Mouse (Mus musculus): ENCODE results near the gene Arid3a. TPM values are rescaled to one million over a fixed set of nuclear protein-coding genes. Genes with fewer than 3 reads are reported as not detected.
A peak's percentile ranks its signal among the peaks of the same experiment; 100 is the strongest.
"Not testable (repeated sequence)": the region's sequence is repeated elsewhere in the genome, so short reads cannot be mapped to it uniquely, and the experiment has no call there.

Gene Arid3a
- total RNA-seq (2021) = 1 to 10 TPM; 3.6 to 4.3 TPM
- long read RNA-seq, experiment 1, partial matches to known transcripts = 0 of 1 reads
- long read RNA-seq, experiment 1, other reads (novel, unspliced or antisense) = 1 of 1 reads
- long read RNA-seq, experiment 2, full-length matches to known transcripts = 4 of 5 reads
- long read RNA-seq, experiment 2, partial matches to known transcripts = 0 of 5 reads
- long read RNA-seq, experiment 2, other reads (novel, unspliced or antisense) = 1 of 5 reads

- DNase-seq (ENCODE audit: low spot score in 2 of 2) = peak; percentile 86 to 89
Measured at GRCm38 (mm10) chr10:79926491-79927323, at the start of gene Arid3a. Gene Arid3a (plus strand): TSS chr10:79927043.

- no peak for DNase-seq (ENCODE audit: low spot score in 2 of 2)
Measured at GRCm38 (mm10) chr10:79877174-79877573, 49.7 kb upstream of the Arid3a start.

DNA sequence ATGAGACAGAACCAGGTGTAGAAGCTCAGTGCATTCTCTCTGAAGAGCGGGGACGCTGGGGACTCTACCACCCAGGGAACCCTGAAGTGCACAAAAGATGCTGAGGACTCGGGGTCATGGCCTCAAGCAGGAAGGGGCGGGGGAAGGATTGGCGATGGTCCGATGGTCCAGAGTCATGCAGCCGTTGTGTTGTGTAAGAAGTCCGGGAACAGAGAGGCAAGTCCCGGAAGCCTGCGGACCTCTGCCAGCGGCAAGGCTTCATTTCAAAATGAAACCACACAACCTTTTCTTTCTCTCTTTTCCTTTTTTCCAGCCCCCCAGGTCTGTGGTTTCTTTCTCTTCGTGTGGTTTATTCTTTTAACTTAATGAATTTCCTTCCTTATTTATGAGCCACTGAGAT lies 49.1 kb upstream of the Arid3a start:
- DNase-seq (ENCODE audit: low spot score in 2 of 2) = no peak

DNA sequence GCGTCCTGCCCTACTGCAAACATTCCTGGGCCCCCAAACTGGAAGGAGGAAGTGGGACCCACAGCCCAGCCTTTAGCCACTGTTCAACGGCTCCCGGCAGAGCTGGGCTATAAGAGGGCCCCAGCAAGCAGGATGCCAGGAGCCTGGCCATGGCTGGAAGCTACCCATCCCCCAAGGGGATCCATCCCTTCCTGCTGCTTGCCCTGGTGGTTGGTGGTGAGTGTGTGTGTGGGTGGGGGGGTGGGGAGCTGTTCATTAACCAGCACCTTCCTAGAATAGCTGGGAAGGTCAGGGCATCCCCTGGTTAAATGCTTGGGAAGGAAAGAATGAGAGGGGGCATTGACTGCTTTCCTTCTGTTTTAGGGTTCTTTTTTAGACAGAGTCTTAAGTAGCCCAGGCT lies 47.3 kb upstream of the Arid3a start:
- DNase-seq (ENCODE audit: low spot score in 2 of 2) = no peak

DNA sequence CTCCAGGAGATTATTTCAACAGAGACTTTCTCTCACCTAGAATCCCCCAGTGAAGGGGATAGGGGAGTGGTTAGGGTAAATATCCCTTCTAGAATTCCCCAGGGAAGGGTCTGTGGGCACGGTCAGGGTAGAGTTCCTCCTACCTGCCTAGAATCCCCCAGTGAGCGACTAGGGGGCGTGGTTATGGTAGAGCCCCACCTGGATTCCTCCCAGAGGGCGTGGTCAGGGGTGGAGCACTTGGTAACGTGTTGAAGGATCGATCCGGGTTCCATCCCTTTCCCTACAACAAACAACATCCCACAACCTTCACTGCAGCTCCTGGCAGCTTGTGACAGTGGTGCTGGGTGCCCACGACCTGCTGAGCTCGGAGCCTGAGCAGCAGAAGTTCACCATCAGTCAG lies 46.1 kb upstream of the Arid3a start:
- DNase-seq (ENCODE audit: low spot score in 2 of 2) = no peak

DNA sequence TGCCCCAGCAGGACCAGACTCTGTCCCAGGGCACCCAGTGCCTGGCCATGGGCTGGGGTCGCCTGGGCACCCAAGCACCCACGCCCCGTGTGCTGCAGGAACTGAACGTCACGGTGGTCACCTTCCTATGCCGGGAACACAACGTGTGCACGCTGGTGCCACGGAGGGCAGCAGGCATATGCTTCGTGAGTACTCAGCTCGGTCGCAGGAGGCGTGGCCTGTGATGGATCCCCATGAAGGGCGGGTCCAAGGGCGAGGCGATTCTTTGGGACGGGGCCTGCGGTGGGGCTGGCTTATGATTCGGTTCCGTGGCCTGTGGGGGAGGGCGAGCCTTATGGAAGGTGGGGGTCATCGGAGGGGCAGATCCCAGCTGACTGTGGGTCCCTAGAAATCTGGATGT lies 44.9 kb upstream of the Arid3a start:
- no peak for DNase-seq (ENCODE audit: low spot score in 2 of 2)

DNA sequence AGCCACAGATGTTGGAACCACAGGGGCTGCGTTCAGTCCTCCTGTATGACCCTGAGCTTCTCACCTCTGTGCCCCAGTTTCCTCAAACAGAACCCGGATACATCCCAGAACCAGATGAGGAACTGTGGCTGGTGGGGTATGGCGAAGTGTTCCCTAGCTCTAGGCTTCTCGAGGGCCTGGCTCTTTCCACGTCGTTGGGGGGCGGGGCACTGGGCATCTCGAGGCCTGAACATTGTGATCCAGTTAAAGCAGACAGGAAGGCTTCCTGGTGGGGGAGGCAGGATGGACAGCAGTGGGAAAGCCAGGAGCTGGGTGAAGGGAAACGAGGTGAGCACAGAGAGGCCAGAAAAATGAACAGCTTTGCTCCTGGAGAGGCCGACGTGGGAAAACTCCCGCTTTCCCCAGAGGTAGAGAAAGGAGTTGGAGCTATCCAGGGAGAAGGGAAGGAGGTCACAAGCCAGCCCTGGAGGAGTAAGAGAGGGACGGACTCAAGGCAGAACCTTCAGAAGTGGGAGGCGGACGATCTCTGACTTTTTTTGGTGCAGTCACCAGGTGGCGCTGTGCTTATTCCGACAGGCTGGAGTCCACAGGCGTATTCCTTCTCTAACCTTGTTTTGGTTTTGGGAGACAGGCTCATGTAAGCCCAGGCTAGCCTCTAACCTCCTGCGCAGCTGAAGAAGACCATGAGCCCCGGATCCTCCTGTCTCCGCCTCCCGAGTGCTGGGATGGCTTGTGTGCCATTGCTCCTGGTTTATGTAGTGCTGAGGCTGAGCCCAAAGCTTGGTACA lies 43.4 kb upstream of the Arid3a start:
- DNase-seq (ENCODE audit: low spot score in 2 of 2) = peak; percentile 79 to 83

GRCm38 (mm10) chr10:79884446-79884845 lies 42.4 kb upstream of the Arid3a start:
- peak; percentile 54 to 65 for DNase-seq (ENCODE audit: low spot score in 2 of 2)

DNA sequence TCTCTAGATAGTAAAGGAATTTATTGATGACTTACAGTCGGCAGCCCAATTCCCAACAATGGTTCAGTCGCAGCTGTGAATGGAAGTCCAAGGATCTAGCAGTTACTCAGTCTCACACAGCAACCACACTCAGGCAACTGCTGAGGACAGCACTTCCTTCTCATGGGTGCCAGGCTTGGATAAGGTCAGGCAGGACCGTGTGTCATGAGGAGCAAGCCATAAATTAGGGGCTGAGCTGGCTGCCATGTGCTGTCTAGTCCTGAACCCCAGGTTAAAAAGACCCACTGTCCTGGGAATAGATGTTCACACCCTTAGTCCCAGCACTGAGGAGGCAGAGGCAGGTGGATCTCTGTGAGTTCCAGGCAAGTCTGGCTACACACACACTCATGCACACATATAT lies 41.9 kb upstream of the Arid3a start:
- not testable (repeated sequence) for DNase-seq (ENCODE audit: low spot score in 2 of 2)

DNA sequence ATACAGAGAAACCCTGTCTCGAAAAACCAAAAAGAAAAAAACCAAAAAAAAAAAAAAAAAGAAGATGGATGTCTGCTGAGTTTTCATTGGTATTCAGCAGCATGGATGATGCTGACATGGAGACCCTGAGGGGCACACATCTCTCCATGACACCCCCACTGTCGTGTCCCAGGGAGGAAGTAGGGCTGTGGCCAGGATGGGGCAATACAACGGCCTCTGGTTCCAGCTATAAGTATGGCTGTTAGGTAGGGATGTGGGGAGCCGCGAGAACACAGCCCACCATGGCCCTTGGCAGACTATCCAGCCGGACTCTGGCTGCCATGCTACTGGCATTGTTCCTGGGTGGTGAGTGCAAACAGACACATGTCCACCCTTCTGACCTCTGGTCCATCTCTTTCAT lies 40.8 kb upstream of the Arid3a start, which contains the start of gene Elane:
Elane (plus strand) TSS at position 194 of the 400 bp plus-strand sequence.
- DNase-seq (ENCODE audit: low spot score in 2 of 2) = no peak

GRCm38 (mm10) chr10:79886611-79887010 lies 40.2 kb upstream of the Arid3a start:
- no peak for DNase-seq (ENCODE audit: low spot score in 2 of 2)

GRCm38 (mm10) chr10:79889386-79889785 lies 37.5 kb upstream of the Arid3a start:
- no peak for DNase-seq (ENCODE audit: low spot score in 2 of 2)

- DNase-seq (ENCODE audit: low spot score in 2 of 2) = no peak
Measured at GRCm38 (mm10) chr10:79890670-79891069, 36.2 kb upstream of the Arid3a start, which contains the start of gene Cfd. Gene Cfd (plus strand): TSS chr10:79890853.

DNA sequence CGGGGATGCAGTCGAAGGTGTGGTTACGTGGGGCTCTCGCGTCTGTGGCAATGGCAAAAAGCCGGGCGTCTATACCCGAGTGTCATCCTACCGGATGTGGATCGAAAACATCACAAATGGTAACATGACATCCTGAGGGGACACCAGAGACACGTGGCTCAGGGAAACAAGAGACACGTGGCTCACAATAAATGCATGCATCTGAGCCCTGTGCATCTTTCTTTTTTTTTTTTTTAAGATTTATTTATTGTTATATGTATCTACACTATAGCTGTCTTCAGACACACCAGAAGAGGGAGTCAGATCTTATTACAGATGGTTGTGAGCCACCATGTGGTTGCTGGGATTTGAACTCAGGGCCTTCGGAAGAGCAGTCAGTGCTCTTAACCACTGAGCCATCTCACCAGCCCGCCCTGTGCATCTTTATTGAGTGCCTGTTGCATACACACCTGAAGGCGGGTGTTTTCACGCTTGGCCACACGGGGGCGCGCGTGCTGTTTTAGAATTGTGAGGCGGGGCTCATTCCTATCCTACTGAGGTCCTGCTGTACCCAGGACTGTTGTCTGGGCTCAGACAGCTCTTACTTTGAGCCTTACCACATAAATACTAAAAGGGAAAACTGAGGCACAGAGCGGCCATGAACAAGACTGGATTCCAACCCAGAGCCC lies 34.3 kb upstream of the Arid3a start:
- peak; percentile 82 to 87 for DNase-seq (ENCODE audit: low spot score in 2 of 2)

- no peak for DNase-seq (ENCODE audit: low spot score in 2 of 2)
Measured at GRCm38 (mm10) chr10:79896306-79896705, 30.5 kb upstream of the Arid3a start.

GRCm38 (mm10) chr10:79896814-79897213 lies 30.0 kb upstream of the Arid3a start:
- DNase-seq (ENCODE audit: low spot score in 2 of 2) = no peak

DNA sequence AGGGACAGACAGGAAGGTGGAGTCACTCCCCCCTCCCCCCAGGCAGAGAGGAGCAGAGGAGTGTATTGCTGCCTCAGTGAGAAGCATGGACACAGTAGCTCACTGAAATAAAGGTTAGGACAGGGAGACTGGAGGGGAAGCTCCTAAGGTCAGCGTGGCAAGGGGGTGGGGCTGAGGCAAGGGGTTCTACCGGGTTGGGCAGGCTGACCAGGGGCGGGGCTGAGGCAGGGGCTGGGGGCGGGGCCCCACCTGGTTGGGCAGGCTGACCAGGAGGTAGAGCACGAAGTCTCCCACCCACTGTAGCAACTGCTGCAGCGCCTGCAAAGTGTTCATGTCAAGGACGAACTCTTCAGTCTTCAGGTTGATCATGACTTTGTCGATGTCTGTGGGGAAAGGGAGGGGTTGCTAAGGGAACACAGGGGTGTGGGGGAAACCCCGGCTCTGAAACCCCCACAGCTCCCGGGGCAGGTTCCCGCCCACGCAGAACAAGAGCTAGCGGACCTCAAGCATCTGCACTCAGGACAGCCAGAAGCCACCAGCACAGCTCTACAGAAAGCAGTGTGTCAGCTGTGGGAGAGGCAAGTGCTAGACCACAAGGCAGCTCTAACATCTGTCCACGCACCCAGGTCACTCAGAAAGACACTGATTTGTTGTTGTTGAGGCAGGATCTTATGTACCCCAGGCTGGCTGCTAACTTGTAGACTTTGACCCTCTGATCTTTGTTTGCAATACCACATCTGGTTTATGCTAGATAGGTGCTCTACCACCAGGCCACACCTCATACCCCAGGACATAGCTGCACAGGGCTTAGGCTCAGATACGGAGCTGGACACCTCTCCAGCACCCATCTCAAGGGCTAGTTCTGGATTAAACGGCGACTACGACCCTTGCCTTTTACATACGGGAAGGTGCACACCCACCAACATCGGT lies 29.3 kb upstream of the Arid3a start:
- no peak for DNase-seq (ENCODE audit: low spot score in 2 of 2)

- DNase-seq (ENCODE audit: low spot score in 2 of 2) = no peak
Measured at GRCm38 (mm10) chr10:79900951-79901410, 25.9 kb upstream of the Arid3a start.

DNA sequence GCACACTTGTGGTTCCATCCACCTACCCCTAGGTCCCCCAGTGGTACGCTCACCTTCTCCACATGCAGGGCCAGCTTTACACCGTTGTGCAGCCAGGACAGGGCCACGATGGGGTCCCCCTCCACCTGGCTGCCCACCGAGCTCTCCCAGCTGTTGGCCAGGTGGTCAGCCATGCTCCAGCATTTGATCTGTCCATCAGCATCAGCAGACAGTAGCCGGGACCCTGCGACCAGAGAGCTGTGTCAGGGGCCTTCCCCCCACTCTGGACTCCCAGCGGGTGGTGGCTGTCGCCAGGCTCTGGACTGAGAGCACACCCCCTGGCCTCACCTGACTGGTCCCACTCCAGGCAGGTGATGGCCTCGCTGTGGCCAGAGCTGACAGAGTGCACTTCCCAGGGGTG lies 20.1 kb upstream of the Arid3a start:
- DNase-seq (ENCODE audit: low spot score in 2 of 2) = no peak

- no peak for DNase-seq (ENCODE audit: low spot score in 2 of 2)
Measured at GRCm38 (mm10) chr10:79907415-79907814, 19.4 kb upstream of the Arid3a start.

All from adrenal gland, adult 18-20 months (tissue).